Mouse (Mus musculus) 3134 (cell line): Measurements from ENCODE around the gene D7Ertd443e.

Experiments used
- DNase-seq: peaks from one replicate; pipeline ENCODE4 v3.0.0-alpha.2; 2011; ENCODE audit warnings: low spot score; ENCODE audit not compliant: insufficient read length; ENCODE audit errors: extremely low read depth

D7Ertd443e gene

GRCm38 (mm10) chr7:134230708-134231107, 154.8 kb downstream of the D7Ertd443e start:
- no peak for DNase-seq

GRCm38 (mm10) chr7:134229899-134230298, 155.6 kb downstream of the D7Ertd443e start:
- no peak for DNase-seq

GRCm38 (mm10) chr7:134227773-134228455, 157.5 kb downstream of the D7Ertd443e start:
- no peak for DNase-seq

GRCm38 (mm10) chr7:134227101-134227500, 158.4 kb downstream of the D7Ertd443e start:
- no peak for DNase-seq

GRCm38 (mm10) chr7:134226231-134226630, 159.2 kb downstream of the D7Ertd443e start:
- DNase-seq = no peak

GRCm38 (mm10) chr7:134224741-134225612, 160.5 kb downstream of the D7Ertd443e start:
- DNase-seq = peak; percentile 4

GRCm38 (mm10) chr7:134224421-134224740, 161.1 kb downstream of the D7Ertd443e start:
- peak; percentile 3 for DNase-seq

- DNase-seq = peak; percentile 4
Observed at GRCm38 (mm10) chr7:134223444-134224161, 161.9 kb downstream of the D7Ertd443e start.
